Mouse (Mus musculus): ENCODE data around the gene Smco1. TPM values are rescaled to one million over a fixed set of nuclear protein-coding genes. Genes with fewer than 3 reads are reported as not detected.

The Smco1 gene
- polyA plus RNA-seq, 2 experiments from 2014 or later = not detected

GRCm38 (mm10) chr16:32312386-32312785, 41.1 kb downstream of the Smco1 start:
- no peak for ATAC-seq

- ATAC-seq = no peak
These were observed 41.6 kb downstream of the Smco1 start for GRCm38 (mm10) chr16:32312859-32313258.

GRCm38 (mm10) chr16:32316601-32317000, 45.3 kb downstream of the Smco1 start:
- ATAC-seq = no peak

- no peak for ATAC-seq
These were observed 52.7 kb downstream of the Smco1 start for GRCm38 (mm10) chr16:32323953-32324352.

Other genes starting within 250 kb of the Smco1 start
- gene Pak2, start 192.1 kb upstream of the Smco1 start, polyA plus RNA-seq (2017; shearing (Covaris generic)) = 10 to 100 TPM; 67.6 to 72.8 TPM
- 100 to 1,000 TPM; 138 to 151 TPM for gene Pigx, start 171.7 kb upstream of the Smco1 start, polyA plus RNA-seq (2017; shearing (Covaris generic))
- gene Cep19, start 171.7 kb upstream of the Smco1 start, polyA plus RNA-seq (2017; shearing (Covaris generic)) = 10 to 100 TPM; 35.3 to 39.2 TPM
- 10 to 100 TPM; 65.3 to 71.7 TPM for gene Nrros, start 105.9 kb upstream of the Smco1 start, polyA plus RNA-seq (2017; shearing (Covaris generic))
- not detected for gene Bex6, start 91.6 kb upstream of the Smco1 start, polyA plus RNA-seq (2017; shearing (Covaris generic))
- 1 to 10 TPM; 3.5 to 4.2 TPM for gene Fbxo45, start 24.3 kb upstream of the Smco1 start, polyA plus RNA-seq (2017; shearing (Covaris generic))
- 10 to 100 TPM; 12.5 to 16.2 TPM for gene Wdr53, start 24.2 kb upstream of the Smco1 start, polyA plus RNA-seq (2017; shearing (Covaris generic))
- gene Rnf168, start 6.0 kb downstream of the Smco1 start, polyA plus RNA-seq (2017; shearing (Covaris generic)) = 10 to 100 TPM; 10.1 to 12.7 TPM
- gene Ubxn7, start 60.8 kb downstream of the Smco1 start, polyA plus RNA-seq (2017; shearing (Covaris generic)) = 10 to 100 TPM; 14.2 to 16.1 TPM
- gene Tm4sf19, start 129.0 kb downstream of the Smco1 start, polyA plus RNA-seq (2017; shearing (Covaris generic)) = not detected
- gene Tctex1d2, start 148.2 kb downstream of the Smco1 start, polyA plus RNA-seq (2017; shearing (Covaris generic)) = 1 to 10 TPM; 2.5 to 4.4 TPM
- 1 to 10 TPM; 6.0 to 6.9 TPM for gene Pcyt1a, start 159.5 kb downstream of the Smco1 start, polyA plus RNA-seq (2017; shearing (Covaris generic))
- not detected for gene Slc51a, start 216.4 kb downstream of the Smco1 start, polyA plus RNA-seq (2017; shearing (Covaris generic))
- gene Zdhhc19, start 224.8 kb downstream of the Smco1 start, polyA plus RNA-seq (2017; shearing (Covaris generic)) = not detected